ENCODE assay signal across 7 mouse cellular contexts in the genomic region with DNA sequence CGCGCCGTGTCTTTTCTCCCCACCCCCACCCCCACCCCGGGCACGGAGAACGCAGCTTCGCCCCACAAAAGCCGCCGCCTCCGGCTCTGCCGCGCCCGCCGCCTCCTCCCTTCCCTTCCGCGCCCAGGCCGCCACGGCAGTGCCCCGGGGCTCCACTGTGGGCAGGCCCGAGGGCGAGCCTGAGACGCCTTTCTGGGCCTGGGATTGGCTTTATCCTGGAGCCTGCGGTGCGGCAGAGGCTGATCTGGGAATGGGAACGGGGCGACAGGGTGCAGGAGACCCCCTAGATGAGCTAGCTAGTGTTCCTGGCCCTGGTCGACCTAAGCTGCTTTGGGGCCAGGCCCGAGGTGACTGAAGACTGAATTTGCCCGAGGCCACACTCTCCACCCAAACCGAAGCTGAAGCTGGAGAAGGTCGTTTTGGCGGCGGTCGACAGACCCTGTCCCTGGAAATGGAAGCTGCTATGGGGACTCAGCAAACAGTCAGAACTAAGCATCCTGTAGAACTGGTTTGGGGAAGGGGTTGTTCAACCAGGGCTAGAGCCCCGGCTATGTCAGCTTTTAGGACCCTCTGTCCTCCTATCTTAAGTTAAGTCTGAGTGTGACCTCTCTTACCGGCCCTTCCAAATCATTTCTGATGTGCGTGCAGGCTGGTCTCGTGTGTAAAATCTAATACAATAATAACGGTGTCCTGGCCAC. TPM values are rescaled to one million over a fixed set of nuclear protein-coding genes. Genes with fewer than 3 reads are reported as not detected.
A peak's percentile ranks its signal among the peaks of the same experiment; 100 is the strongest.
DNase-seq lines count a peak whose midpoint lies in the region; ATAC-seq and TF ChIP-seq lines count a peak whose summit lies in the region.

No protein-coding gene starts in this region.

- H3K4me2 ChIP-seq in heart, embryonic 16.5 days (ENCODE audit: low read depth, low read length) = peak overlapping the region; percentile 90
- H3K4me2 ChIP-seq in stomach, embryonic 14.5 days (replicated peaks; ENCODE audit: low read depth, low read length) = peak overlapping the region; percentile 91

- H3K36me3 ChIP-seq in ES-Bruce4 (ENCODE audit: control insufficient read depth, insufficient read depth, low read length, poor library complexity, severe bottlenecking) = no peaks in the 10 kb centered on the region
- no peaks in the 10 kb centered on the region for H3K36me3 ChIP-seq in embryonic facial prominence, embryonic 10.5 days (replicated peaks)
- H3K36me3 ChIP-seq in heart, embryonic 16.5 days (ENCODE audit: control insufficient read depth, insufficient read depth) = no peaks in the 10 kb centered on the region
- no peaks in the 10 kb centered on the region for H3K36me3 ChIP-seq in stomach, embryonic 14.5 days (ENCODE audit: control insufficient read depth, insufficient read depth, low read length)

- H3K9me3 ChIP-seq in ES-Bruce4 (replicated peaks; ENCODE audit: control insufficient read depth, insufficient read depth, low read length, poor library complexity, severe bottlenecking) = no peaks in the 10 kb centered on the region
- no peaks in the 10 kb centered on the region for H3K9me3 ChIP-seq in embryonic facial prominence, embryonic 10.5 days
- H3K9me3 ChIP-seq in heart, embryonic 16.5 days (replicated peaks; ENCODE audit: control insufficient read depth, low read length) = no peaks in the 10 kb centered on the region
- no peaks in the 10 kb centered on the region for H3K9me3 ChIP-seq in stomach, embryonic 14.5 days (ENCODE audit: control insufficient read depth, low read depth, low read length)

- H3K4me1 ChIP-seq in ES-Bruce4 (ENCODE audit: control insufficient read depth, insufficient read depth, low read length) = peaks cover 4% of the 10 kb centered on the region
- peaks cover 39% of the 10 kb centered on the region for H3K4me1 ChIP-seq in embryonic facial prominence, embryonic 10.5 days
- peaks cover 27% of the 10 kb centered on the region for H3K4me1 ChIP-seq in heart, embryonic 16.5 days (ENCODE audit: control insufficient read depth, insufficient read depth, low read length)
- H3K4me1 ChIP-seq in stomach, embryonic 14.5 days (ENCODE audit: control insufficient read depth, insufficient read depth, low read length) = peaks cover 17% of the 10 kb centered on the region

- no peak overlapping the region for H3K27ac ChIP-seq in ES-Bruce4 (ENCODE audit: insufficient read depth, low read length)
- peak overlapping the region; percentile 88 for H3K27ac ChIP-seq in embryonic facial prominence, embryonic 10.5 days (replicated peaks)
- peak overlapping the region; percentile 94 for H3K27ac ChIP-seq in heart, embryonic 16.5 days (ENCODE audit: low read length)
- H3K27ac ChIP-seq in stomach, embryonic 14.5 days (ENCODE audit: low read length) = peak overlapping the region; percentile 88

- no peaks in the 10 kb centered on the region for H3K27me3 ChIP-seq in ES-Bruce4 (ENCODE audit: control insufficient read depth, insufficient read depth, low read length, poor library complexity, severe bottlenecking)
- H3K27me3 ChIP-seq in embryonic facial prominence, embryonic 10.5 days (replicated peaks; ENCODE audit: low read depth, poor library complexity, severe bottlenecking) = peaks cover 14% of the 10 kb centered on the region; the same call in 1 of the 2 replicates
- no peaks in the 10 kb centered on the region for H3K27me3 ChIP-seq in heart, embryonic 16.5 days (ENCODE audit: control insufficient read depth, insufficient read depth, low read length)
- H3K27me3 ChIP-seq in stomach, embryonic 14.5 days (ENCODE audit: control insufficient read depth, insufficient read depth, low read length) = no peaks in the 10 kb centered on the region

- H3K9ac ChIP-seq in ES-Bruce4 (ENCODE audit: low read depth, poor library complexity, severe bottlenecking) = peak overlapping the region; percentile 87
- peak overlapping the region; percentile 97 for H3K9ac ChIP-seq in heart, embryonic 16.5 days (ENCODE audit: low read length)
- H3K9ac ChIP-seq in stomach, embryonic 14.5 days (replicated peaks; ENCODE audit: low read depth, low read length) = peak overlapping the region; percentile 79

- no peak for TF ChIP-seq EP300 in ES-Bruce4 (IDR thresholded peaks at IDR 0.05; ENCODE audit: insufficient read depth, low read depth, low read length)

- 3% methylated on average over 39 of the region's 39 CpGs for WGBS in embryonic facial prominence, embryonic 10.5 days
- WGBS in heart, embryonic 16.5 days = under 1% methylated on average over 35 of the region's 39 CpGs
- under 1% methylated on average over 37 of the region's 39 CpGs for WGBS in stomach, embryonic 14.5 days

- peak; percentile 71 for DNase-seq in ZHBTc4 (ENCODE audit: low read depth, low spot score)
- DNase-seq in embryonic facial prominence, embryonic 10.5 days (ENCODE audit: low spot score) = peak; percentile 58
- DNase-seq in kidney, postnatal 4 days = peak; percentile 55 to 73
- DNase-seq in mesoderm, embryonic 11.5 days (ENCODE audit: low read depth, low spot score) = peak; percentile 17

- no peak for TF ChIP-seq CTCF in ES-Bruce4 (IDR thresholded peaks at IDR 0.05; ENCODE audit: low read depth, low read length)

- peak; percentile 41 for ATAC-seq in heart, embryonic 16.5 days (replicated peaks; ENCODE audit: extremely low read depth, insufficient read depth, low FRiP score)
- ATAC-seq in stomach, embryonic 14.5 days (ENCODE audit: insufficient number of reproducible peaks, insufficient read depth, low FRiP score, low read depth) = peak; percentile 29; the same call in 1 of the 2 replicates

- H3K4me3 ChIP-seq in ES-Bruce4 (ENCODE audit: low read depth, low read length) = peak overlapping the region; percentile 91
- peak overlapping the region; percentile 89 for H3K4me3 ChIP-seq in embryonic facial prominence, embryonic 10.5 days
- peak overlapping the region; percentile 94 for H3K4me3 ChIP-seq in heart, embryonic 16.5 days (ENCODE audit: low read length)
- H3K4me3 ChIP-seq in stomach, embryonic 14.5 days (ENCODE audit: low read depth, low read length) = peak overlapping the region; percentile 68

- TF ChIP-seq POLR2A in ES-Bruce4 (IDR thresholded peaks at IDR 0.05; ENCODE audit: insufficient read depth, low read length) = no peak

RNA-seq across cellular contexts. Expression of gene Ripor1, which starts 0.6 kb away (rescaled TPM):
- polyA plus RNA-seq in ES-Bruce4 (2011; ENCODE audit: insufficient read depth, insufficient read length, low read depth, missing spikeins) = 26.5 and 27.5 TPM in 2 replicates
- polyA plus RNA-seq in embryonic facial prominence, embryonic 10.5 days (2016; fragmentation: Nextera tagmentation; extraction: Ambion mirVana) = 13.5 and 15.9 TPM in 2 replicates
- 34.0 and 36.2 TPM in 2 replicates for polyA plus RNA-seq in heart, embryonic 16.5 days (2015; fragmentation: Nextera tagmentation; extraction: Ambion mirVana)
- polyA plus RNA-seq in stomach, embryonic 14.5 days (2014; fragmentation: Nextera tagmentation; extraction: Ambion mirVana) = 18.5 and 20.8 TPM in 2 replicates

RNA-seq across cellular contexts. Expression of gene Ctcf, which starts 30.7 kb away (rescaled TPM):
- 105 and 123 TPM in 2 replicates for polyA plus RNA-seq in ES-Bruce4 (2011; ENCODE audit: insufficient read depth, insufficient read length, low read depth, missing spikeins)
- polyA plus RNA-seq in embryonic facial prominence, embryonic 10.5 days (2016; fragmentation: Nextera tagmentation; extraction: Ambion mirVana) = 136 and 137 TPM in 2 replicates
- 72.1 and 80.0 TPM in 2 replicates for polyA plus RNA-seq in heart, embryonic 16.5 days (2015; fragmentation: Nextera tagmentation; extraction: Ambion mirVana)
- polyA plus RNA-seq in stomach, embryonic 14.5 days (2014; fragmentation: Nextera tagmentation; extraction: Ambion mirVana) = 96.0 and 101 TPM in 2 replicates

RNA-seq across cellular contexts. Expression of gene Agrp, which starts 31.6 kb away (rescaled TPM):
- polyA plus RNA-seq in ES-Bruce4 (2011; ENCODE audit: insufficient read depth, insufficient read length, low read depth, missing spikeins) = not detected in 2 replicates
- 0.59 and 0.64 TPM in 2 replicates for polyA plus RNA-seq in embryonic facial prominence, embryonic 10.5 days (2016; fragmentation: Nextera tagmentation; extraction: Ambion mirVana)
- polyA plus RNA-seq in heart, embryonic 16.5 days (2015; fragmentation: Nextera tagmentation; extraction: Ambion mirVana) = 0.71 TPM in 1 of 2 replicates, not detected in the other
- 0.95 and 1.5 TPM in 2 replicates for polyA plus RNA-seq in stomach, embryonic 14.5 days (2014; fragmentation: Nextera tagmentation; extraction: Ambion mirVana)

RNA-seq across cellular contexts. Expression of gene Atp6v0d1, which starts 39.8 kb away (rescaled TPM):
- 78.4 and 86.5 TPM in 2 replicates for polyA plus RNA-seq in ES-Bruce4 (2011; ENCODE audit: insufficient read depth, insufficient read length, low read depth, missing spikeins)
- 64.7 and 64.9 TPM in 2 replicates for polyA plus RNA-seq in embryonic facial prominence, embryonic 10.5 days (2016; fragmentation: Nextera tagmentation; extraction: Ambion mirVana)
- 62.4 and 63.7 TPM in 2 replicates for polyA plus RNA-seq in heart, embryonic 16.5 days (2015; fragmentation: Nextera tagmentation; extraction: Ambion mirVana)
- polyA plus RNA-seq in stomach, embryonic 14.5 days (2014; fragmentation: Nextera tagmentation; extraction: Ambion mirVana) = 75.8 and 82.9 TPM in 2 replicates

Comparison
In these comparisons a context has a peak if more than half of its experiments do, and no peak if none do; other contexts are left out.
1. DNase-seq: peak in every context shown above with its lines; median percentile 71 in ZHBTc4; 64 in kidney, postnatal 4 days; 58 in embryonic facial prominence, embryonic 10.5 days; 17 in mesoderm, embryonic 11.5 days.